Comparison of ENCODE assay signal across 13 mouse cellular contexts in genomic region chr2:71168461-71169021, GRCm38 (mm10). TPM values are rescaled to one million over a fixed set of nuclear protein-coding genes. Genes with fewer than 3 reads are reported as not detected.
DNase-seq lines count a peak whose midpoint lies in the region; ATAC-seq and TF ChIP-seq lines count a peak whose summit lies in the region.
"Had no signal": no experiment of that assay in that cellular context is flagged by ENCODE, and none has a peak within 500 bp of the region (broad histone marks: within the 10 kb centered on the region; RNA-seq: fewer than 3 reads in every experiment).

No protein-coding gene starts in this region.

- no peak overlapping the region for H3K9ac ChIP-seq in hindbrain, embryonic 13.5 days
- no peak overlapping the region for H3K9ac ChIP-seq in stomach, embryonic 14.5 days (replicated peaks; ENCODE audit: low read depth, low read length)
- H3K9ac ChIP-seq in stomach, postnatal 0 days (ENCODE audit: low read length) = no peak overlapping the region
- H3K9ac ChIP-seq in hindbrain, embryonic 14.5 days = no peak overlapping the region
- no peak overlapping the region for H3K9ac ChIP-seq in stomach, embryonic 16.5 days (ENCODE audit: low read length)
- H3K9ac ChIP-seq: limb, embryonic 15.5 days; lung, embryonic 15.5 days had no signal

- H3K27ac ChIP-seq in hindbrain, embryonic 13.5 days = peak overlapping the region; percentile 24; the same call in 1 of the 2 replicates
- H3K27ac ChIP-seq in hindbrain, embryonic 10.5 days = no peak overlapping the region
- peak overlapping the region; percentile 4; the same call in 1 of the 2 replicates for H3K27ac ChIP-seq in stomach, embryonic 14.5 days (ENCODE audit: low read length)
- H3K27ac ChIP-seq in stomach, postnatal 0 days (replicated peaks) = no peak overlapping the region
- 0 out of 2 replicates have a peak overlapping the region, but pooled peaks have one; percentile 20 for H3K27ac ChIP-seq in hindbrain, embryonic 14.5 days
- peak overlapping the region; percentile 6; the same call in 1 of the 2 replicates for H3K27ac ChIP-seq in stomach, embryonic 16.5 days (ENCODE audit: low read length)
- H3K27ac ChIP-seq: limb, embryonic 15.5 days; lung, embryonic 15.5 days had no signal

- no peak for TF ChIP-seq EP300 in stomach, postnatal 0 days (optimal IDR thresholded peaks at IDR 0.05)

- no peaks in the 10 kb centered on the region for H3K36me3 ChIP-seq in hindbrain, embryonic 13.5 days
- no peaks in the 10 kb centered on the region for H3K36me3 ChIP-seq in hindbrain, embryonic 10.5 days
- H3K36me3 ChIP-seq in stomach, embryonic 14.5 days (ENCODE audit: control insufficient read depth, insufficient read depth, low read length) = no peaks in the 10 kb centered on the region
- no peaks in the 10 kb centered on the region for H3K36me3 ChIP-seq in stomach, postnatal 0 days (ENCODE audit: control insufficient read depth, insufficient read depth, low read length)
- H3K36me3 ChIP-seq in hindbrain, embryonic 14.5 days (replicated peaks; ENCODE audit: control insufficient read depth, insufficient read depth) = no peaks in the 10 kb centered on the region
- H3K36me3 ChIP-seq in stomach, embryonic 16.5 days (ENCODE audit: control insufficient read depth, insufficient read depth, low read length) = no peaks in the 10 kb centered on the region
- H3K36me3 ChIP-seq: limb, embryonic 15.5 days; lung, embryonic 15.5 days had no signal

- H3K27me3 ChIP-seq in hindbrain, embryonic 13.5 days = no peaks in the 10 kb centered on the region
- H3K27me3 ChIP-seq in hindbrain, embryonic 10.5 days (ENCODE audit: insufficient read depth, poor library complexity, severe bottlenecking) = no peaks in the 10 kb centered on the region
- H3K27me3 ChIP-seq in stomach, embryonic 14.5 days (ENCODE audit: control insufficient read depth, insufficient read depth, low read length) = no peaks in the 10 kb centered on the region
- no peaks in the 10 kb centered on the region for H3K27me3 ChIP-seq in stomach, postnatal 0 days (ENCODE audit: control insufficient read depth, insufficient read depth, low read length)
- no peaks in the 10 kb centered on the region for H3K27me3 ChIP-seq in hindbrain, embryonic 14.5 days (ENCODE audit: control insufficient read depth, insufficient read depth, low read length)
- no peaks in the 10 kb centered on the region for H3K27me3 ChIP-seq in stomach, embryonic 16.5 days (ENCODE audit: control insufficient read depth, insufficient read depth, low read length)
- H3K27me3 ChIP-seq: limb, embryonic 15.5 days; lung, embryonic 15.5 days had no signal

- no peak for DNase-seq in hindbrain, embryonic 10.5 days (ENCODE audit: low spot score)
- no peak for DNase-seq in stomach, postnatal 0 days (ENCODE audit: low spot score)
- peak; percentile 72 for DNase-seq in hindbrain, embryonic 14.5 days (ENCODE audit: low spot score)
- no peak for DNase-seq in right cerebral cortex, adult 18-20 months
- DNase-seq: cerebellum, adult 11-12 months; kidney, postnatal 14 days had no signal

- no peaks in the 10 kb centered on the region for H3K9me3 ChIP-seq in hindbrain, embryonic 13.5 days
- no peaks in the 10 kb centered on the region for H3K9me3 ChIP-seq in hindbrain, embryonic 10.5 days
- no peaks in the 10 kb centered on the region for H3K9me3 ChIP-seq in stomach, embryonic 14.5 days (ENCODE audit: control insufficient read depth, low read depth, low read length)
- no peaks in the 10 kb centered on the region for H3K9me3 ChIP-seq in stomach, postnatal 0 days (ENCODE audit: control insufficient read depth, low read length)
- H3K9me3 ChIP-seq in hindbrain, embryonic 14.5 days (ENCODE audit: control insufficient read depth, low read length) = no peaks in the 10 kb centered on the region
- no peaks in the 10 kb centered on the region for H3K9me3 ChIP-seq in stomach, embryonic 16.5 days (replicated peaks; ENCODE audit: control insufficient read depth, low read length)
- H3K9me3 ChIP-seq: limb, embryonic 15.5 days; lung, embryonic 15.5 days had no signal

- no peak for TF ChIP-seq CTCF in stomach, postnatal 0 days (IDR thresholded peaks at IDR 0.05; ENCODE audit: low read depth)

- no peak overlapping the region for H3K4me2 ChIP-seq in hindbrain, embryonic 13.5 days
- H3K4me2 ChIP-seq in stomach, embryonic 14.5 days (replicated peaks; ENCODE audit: low read depth, low read length) = no peak overlapping the region
- no peak overlapping the region for H3K4me2 ChIP-seq in stomach, postnatal 0 days (replicated peaks; ENCODE audit: low read depth)
- H3K4me2 ChIP-seq in hindbrain, embryonic 14.5 days (replicated peaks) = no peak overlapping the region
- peak overlapping the region; percentile 2; the same call in 1 of the 2 replicates for H3K4me2 ChIP-seq in stomach, embryonic 16.5 days (ENCODE audit: low read depth, low read length)
- H3K4me2 ChIP-seq: limb, embryonic 15.5 days; lung, embryonic 15.5 days had no signal

- 31% methylated on average over 10 of the region's 10 CpGs for WGBS in hindbrain, embryonic 13.5 days
- WGBS in hindbrain, embryonic 10.5 days = 66% methylated on average over 10 of the region's 10 CpGs
- 26% methylated on average over 10 of the region's 10 CpGs for WGBS in stomach, embryonic 14.5 days
- WGBS in stomach, postnatal 0 days = 27% methylated on average over 10 of the region's 10 CpGs
- 25% methylated on average over 10 of the region's 10 CpGs for WGBS in hindbrain, embryonic 14.5 days
- 26% methylated on average over 10 of the region's 10 CpGs for WGBS in stomach, embryonic 16.5 days

- H3K4me3 ChIP-seq in hindbrain, embryonic 13.5 days = no peak overlapping the region
- no peak overlapping the region for H3K4me3 ChIP-seq in hindbrain, embryonic 10.5 days
- H3K4me3 ChIP-seq in stomach, embryonic 14.5 days (ENCODE audit: low read depth, low read length) = no peak overlapping the region
- H3K4me3 ChIP-seq in stomach, postnatal 0 days (ENCODE audit: low read depth, low read length) = no peak overlapping the region
- H3K4me3 ChIP-seq in hindbrain, embryonic 14.5 days (replicated peaks; ENCODE audit: low read length) = no peak overlapping the region
- no peak overlapping the region for H3K4me3 ChIP-seq in stomach, embryonic 16.5 days (replicated peaks; ENCODE audit: low read length)
- H3K4me3 ChIP-seq: limb, embryonic 15.5 days; lung, embryonic 15.5 days had no signal

- no peak for ATAC-seq in hindbrain, embryonic 13.5 days (ENCODE audit: low FRiP score)
- ATAC-seq in stomach, embryonic 14.5 days (ENCODE audit: insufficient number of reproducible peaks, insufficient read depth, low FRiP score, low read depth) = no peak
- no peak for ATAC-seq in stomach, postnatal 0 days (ENCODE audit: low FRiP score, low TSS enrichment)
- ATAC-seq in hindbrain, embryonic 14.5 days (ENCODE audit: low FRiP score) = no peak; the same call in 1 of the 2 replicates
- ATAC-seq in stomach, embryonic 16.5 days (ENCODE audit: insufficient read depth, low FRiP score) = 0 out of 2 replicates have a peak, but pooled peaks have one; percentile 44
- ATAC-seq in monocyte, adult 5-6 weeks (replicated peaks; ENCODE audit: insufficient number of reproducible peaks, low FRiP score, low TSS enrichment, poor library complexity, severe bottlenecking) = no peak
- ATAC-seq: inflammation-experienced regulatory T-cells, adult 6 months had no signal

- peaks cover 6% of the 10 kb centered on the region; the same call in 1 of the 2 replicates for H3K4me1 ChIP-seq in hindbrain, embryonic 13.5 days (replicated peaks)
- H3K4me1 ChIP-seq in hindbrain, embryonic 10.5 days (replicated peaks) = peaks cover 3% of the 10 kb centered on the region; the same call in 1 of the 2 replicates
- H3K4me1 ChIP-seq in stomach, embryonic 14.5 days (ENCODE audit: control insufficient read depth, insufficient read depth, low read length) = peaks cover 8% of the 10 kb centered on the region; the same call in 1 of the 2 replicates
- no peaks in the 10 kb centered on the region for H3K4me1 ChIP-seq in stomach, postnatal 0 days (replicated peaks; ENCODE audit: control insufficient read depth, insufficient read depth)
- 0 out of 2 replicates have a peak, but pooled peaks cover 4% of the 10 kb centered on the region for H3K4me1 ChIP-seq in hindbrain, embryonic 14.5 days (replicated peaks; ENCODE audit: control insufficient read depth, insufficient read depth, low read length)
- peaks cover 4% of the 10 kb centered on the region; the same call in 1 of the 2 replicates for H3K4me1 ChIP-seq in stomach, embryonic 16.5 days (ENCODE audit: control insufficient read depth, insufficient read depth, low read length)
- H3K4me1 ChIP-seq: limb, embryonic 15.5 days had no signal

RNA-seq across cellular contexts. Expression of gene Dync1i2, which starts 43.0 kb away (rescaled TPM):
- 209 and 211 TPM in 2 replicates for polyA plus RNA-seq in hindbrain, embryonic 13.5 days (2015; fragmentation: Nextera tagmentation; extraction: Ambion mirVana)
- 116 and 123 TPM in 2 replicates for polyA plus RNA-seq in hindbrain, embryonic 10.5 days (2016; fragmentation: Nextera tagmentation; extraction: Ambion mirVana)
- polyA plus RNA-seq in stomach, embryonic 14.5 days (2014; fragmentation: Nextera tagmentation; extraction: Ambion mirVana) = 100 and 105 TPM in 2 replicates
- 55.5 and 59.2 TPM in 2 replicates for polyA plus RNA-seq in stomach, postnatal 0 days (2015; fragmentation: Nextera tagmentation; extraction: Ambion mirVana)
- polyA plus RNA-seq in hindbrain, embryonic 14.5 days (2014; fragmentation: Nextera tagmentation; extraction: Ambion mirVana) = 224 and 227 TPM in 2 replicates
- 77.1 and 81.1 TPM in 2 replicates for polyA plus RNA-seq in stomach, embryonic 16.5 days (2015; fragmentation: Nextera tagmentation; extraction: Ambion mirVana)
- 121 to 141 TPM (median 135 TPM) in 3 replicates for total RNA-seq in monocyte, adult 5-6 weeks (2017)

RNA-seq across cellular contexts. Expression of gene Cybrd1, which starts 50.8 kb away (rescaled TPM):
- polyA plus RNA-seq in hindbrain, embryonic 13.5 days (2015; fragmentation: Nextera tagmentation; extraction: Ambion mirVana) = 3.5 and 3.6 TPM in 2 replicates
- 0.32 and 0.67 TPM in 2 replicates for polyA plus RNA-seq in hindbrain, embryonic 10.5 days (2016; fragmentation: Nextera tagmentation; extraction: Ambion mirVana)
- 6.2 and 7.2 TPM in 2 replicates for polyA plus RNA-seq in stomach, embryonic 14.5 days (2014; fragmentation: Nextera tagmentation; extraction: Ambion mirVana)
- 10.2 and 13.0 TPM in 2 replicates for polyA plus RNA-seq in stomach, postnatal 0 days (2015; fragmentation: Nextera tagmentation; extraction: Ambion mirVana)
- polyA plus RNA-seq in hindbrain, embryonic 14.5 days (2014; fragmentation: Nextera tagmentation; extraction: Ambion mirVana) = 4.1 and 4.3 TPM in 2 replicates
- polyA plus RNA-seq in stomach, embryonic 16.5 days (2015; fragmentation: Nextera tagmentation; extraction: Ambion mirVana) = 10.6 and 12.3 TPM in 2 replicates
- total RNA-seq in monocyte, adult 5-6 weeks (2017) = 0.19 TPM in 1 of 3 replicates, not detected in the others

Comparison
In these comparisons a context has a peak if more than half of its experiments do, and no peak if none do; other contexts are left out.
1. H3K27ac ChIP-seq: peak in hindbrain, embryonic 13.5 days (single experiment), stomach, embryonic 14.5 days (single experiment), hindbrain, embryonic 14.5 days (single experiment) and stomach, embryonic 16.5 days (single experiment); none in hindbrain, embryonic 10.5 days (single experiment) and stomach, postnatal 0 days (single experiment).